Mouse (Mus musculus) neural tube, embryonic 13.5 days (tissue): Measurements from ENCODE around the gene Sec13. TPM values are rescaled to one million over a fixed set of nuclear protein-coding genes. Genes with fewer than 3 reads are reported as not detected.
A peak's percentile ranks its signal among the peaks of the same experiment; 100 is the strongest.

Source experiments
- ATAC-seq: fragments of 200-750 bp; cut with Nextera tagmentation; 2 replicates; pipeline ENCODE4 v1.8.0; 2017; ENCODE audit warnings: low read depth, mild to moderate bottlenecking, moderate TSS enrichment, moderate library complexity
- H3K27ac ChIP-seq: fragments of 300-500 bp; sonication (generic); replicated peaks from 2 replicates; pipeline ENCODE4 v1.5.1; 2015; ENCODE audit warnings: moderate library complexity, mild to moderate bottlenecking, inconsistent platforms
- H3K27me3 ChIP-seq: fragments of 300-500 bp; sonication (generic); 2 replicates; pipeline ENCODE4 v1.6.1; 2015; ENCODE audit warnings: mild to moderate bottlenecking, inconsistent platforms
- H3K36me3 ChIP-seq: fragments of 300-500 bp; sonication (generic); 2 replicates; pipeline ENCODE4 v1.6.1; 2015; ENCODE audit warnings: mild to moderate bottlenecking, inconsistent platforms
- H3K4me1 ChIP-seq: fragments of 300-500 bp; sonication (generic); replicated peaks from 2 replicates; pipeline ENCODE4 v1.6.1; 2015; ENCODE audit warnings: inconsistent platforms
- H3K4me2 ChIP-seq: fragments of 300-500 bp; sonication (generic); 2 replicates; pipeline ENCODE4 v1.6.1; 2015; ENCODE audit warnings: inconsistent platforms, mild to moderate bottlenecking, moderate library complexity
- H3K4me3 ChIP-seq: fragments of 300-500 bp; sonication (generic); 2 replicates; pipeline ENCODE4 v1.5.1; 2015; ENCODE audit warnings: mild to moderate bottlenecking, inconsistent platforms
- H3K9ac ChIP-seq: fragments of 300-500 bp; sonication (generic); 2 replicates; pipeline ENCODE4 v1.6.1; 2015; ENCODE audit warnings: moderate library complexity, mild to moderate bottlenecking, inconsistent platforms
- H3K9me3 ChIP-seq: fragments of 300-500 bp; sonication (generic); 2 replicates; pipeline ENCODE4 v1.6.1; 2016; ENCODE audit warnings: inconsistent platforms
- WGBS: fragments of 180-500 bp; shearing (Covaris S2); methylation state at CpG from one replicate; pipeline ENCODE4 v1.1.7; 2015; 5-methylcytosine and 5-hydroxymethylcytosine counted together
- polyA plus RNA-seq: library from polyadenylated mRNA; unstranded; fragments of >200 nt; fragmentation: Nextera tagmentation; extraction: Ambion mirVana; gene quantifications from 2 replicates; pipeline ENCODE4 v1.2.1, GENCODE M21; 2015

Sec13 gene
- polyA plus RNA-seq, result 218 and 236 TPM in 2 replicates

DNA sequence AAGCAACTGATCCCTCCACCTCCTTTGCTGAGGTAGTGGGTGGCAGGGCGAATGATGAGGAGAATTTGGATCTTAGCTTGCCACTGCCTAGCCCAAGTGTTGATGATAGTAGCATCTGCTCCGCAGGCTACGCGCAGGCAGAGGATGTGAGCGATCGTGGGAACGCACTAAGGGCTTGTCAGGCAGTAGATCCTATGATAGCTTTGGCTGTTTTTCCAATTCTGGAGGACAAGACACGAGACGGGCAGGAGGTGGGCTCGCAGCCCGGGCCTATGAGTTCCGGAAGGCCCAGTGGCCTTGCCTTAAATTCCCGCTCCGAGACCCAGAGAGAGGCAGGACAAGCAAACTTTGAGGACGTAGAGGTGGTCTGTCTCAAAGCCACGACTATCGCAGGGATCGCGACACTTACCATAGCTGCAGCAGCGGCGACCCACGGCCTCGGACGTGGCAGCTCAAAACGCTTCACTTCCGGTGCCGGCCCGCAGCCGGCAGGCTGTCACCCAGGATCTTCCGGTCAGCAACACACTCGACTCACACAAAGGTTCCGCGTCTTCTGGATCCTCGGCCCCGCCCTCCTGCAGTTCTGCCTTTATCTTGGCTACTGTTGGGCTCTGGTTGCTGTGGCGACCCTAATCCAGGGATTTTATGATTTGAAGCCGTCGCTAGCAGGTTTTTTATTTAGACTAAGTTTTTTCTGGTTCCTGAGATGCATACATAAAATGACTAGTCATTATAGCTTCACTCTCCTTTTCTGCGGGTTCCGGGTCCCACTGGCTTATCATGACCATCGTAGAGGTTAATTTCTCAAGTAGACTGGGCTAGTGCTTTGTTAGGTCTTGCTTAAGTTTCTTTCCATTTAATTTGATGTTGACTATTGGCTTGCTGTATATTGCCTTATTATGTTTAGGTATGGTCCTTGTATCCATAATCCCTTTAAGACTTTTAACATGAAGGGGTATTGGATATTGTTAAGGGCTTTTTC lies at the start of gene Sec13:
Gene Sec13 (minus strand): TSS at position 508 of the 982 bp plus-strand sequence.
- 7% methylated on average over 41 of the region's 41 CpGs for WGBS
- Histone ChIP-seq H3K27ac (peak within 1 kb of the TSS; percentile 75), H3K27me3 (no peaks in the 10 kb centered on the region; the same call in 1 of the 2 replicates), H3K4me1 (peaks cover 20% of the 10 kb centered on the region), H3K4me2 (peak within 1 kb of the TSS; percentile 95), H3K4me3 (peak within 1 kb of the TSS; percentile 82), H3K9ac (peak within 1 kb of the TSS; percentile 91), H3K9me3 (no peaks in the 10 kb centered on the region), H3K36me3 (peaks cover 30% of the 10 kb centered on the region)
- peak; percentile 88 for ATAC-seq

GRCm38 (mm10) chr6:113787459-113787968 lies 47.0 kb upstream of the Sec13 start:
- Histone ChIP-seq H3K4me3 (no peak overlapping the region), H3K4me1 (peaks cover 14% of the 10 kb centered on the region), H3K9ac (no peak overlapping the region), H3K9me3 (no peaks in the 10 kb centered on the region), H3K36me3 (peaks cover 33% of the 10 kb centered on the region), H3K27me3 (no peaks in the 10 kb centered on the region), H3K27ac (peak overlapping the region; percentile 42; the same call in 1 of the 2 replicates), H3K4me2 (no peak overlapping the region)
- no peak for ATAC-seq
- WGBS, result 46% methylated on average over 6 of the region's 6 CpGs

GRCm38 (mm10) chr6:113785658-113786057 lies 45.1 kb upstream of the Sec13 start:
- Histone ChIP-seq H3K4me2 (no peak overlapping the region), H3K27ac (no peak overlapping the region), H3K36me3 (peaks cover 42% of the 10 kb centered on the region), H3K4me3 (no peak overlapping the region), H3K27me3 (no peaks in the 10 kb centered on the region), H3K9me3 (no peaks in the 10 kb centered on the region), H3K9ac (no peak overlapping the region), H3K4me1 (peaks cover 14% of the 10 kb centered on the region)
- no peak for ATAC-seq
- WGBS, result 84% methylated on average over 7 of the region's 7 CpGs

DNA sequence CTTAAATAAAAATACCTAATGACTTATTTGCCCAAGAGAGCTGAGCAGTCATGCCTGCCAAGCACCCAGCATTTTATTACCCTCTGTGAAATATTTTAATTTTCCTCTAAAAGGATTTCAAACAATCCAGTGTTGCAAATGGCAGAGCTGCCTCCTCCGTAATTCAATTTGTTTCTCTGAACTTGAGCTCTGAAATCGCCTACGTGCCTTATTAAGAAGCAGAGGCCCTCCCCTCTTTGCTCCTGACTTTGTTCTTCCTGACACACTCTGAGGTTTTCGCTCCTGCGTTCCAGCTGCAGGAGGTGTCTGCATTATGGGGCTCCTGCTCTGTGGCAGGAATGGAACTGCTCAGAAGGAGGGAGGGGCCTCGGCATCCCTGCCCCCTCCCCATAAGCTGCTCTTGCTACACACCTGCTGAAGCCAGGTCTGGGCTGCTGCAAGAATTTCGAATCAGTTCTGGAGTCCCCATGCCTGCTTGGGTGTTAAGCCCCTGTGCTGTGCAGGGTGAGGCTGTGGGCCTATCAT lies 37.7 kb upstream of the Sec13 start:
- H3K9ac ChIP-seq, result no peak overlapping the region
- H3K27me3 ChIP-seq, result no peaks in the 10 kb centered on the region
- ATAC-seq, result no peak
- WGBS, result 58% methylated on average over 7 of the region's 7 CpGs
- H3K4me2 ChIP-seq, result no peak overlapping the region
- no peak overlapping the region for H3K4me3 ChIP-seq
- H3K36me3 ChIP-seq, result peaks cover 40% of the 10 kb centered on the region
- H3K4me1 ChIP-seq, result 0 out of 2 replicates have a peak, but pooled peaks cover 7% of the 10 kb centered on the region
- H3K27ac ChIP-seq, result peak overlapping the region; percentile 33
- H3K9me3 ChIP-seq, result no peaks in the 10 kb centered on the region

DNA sequence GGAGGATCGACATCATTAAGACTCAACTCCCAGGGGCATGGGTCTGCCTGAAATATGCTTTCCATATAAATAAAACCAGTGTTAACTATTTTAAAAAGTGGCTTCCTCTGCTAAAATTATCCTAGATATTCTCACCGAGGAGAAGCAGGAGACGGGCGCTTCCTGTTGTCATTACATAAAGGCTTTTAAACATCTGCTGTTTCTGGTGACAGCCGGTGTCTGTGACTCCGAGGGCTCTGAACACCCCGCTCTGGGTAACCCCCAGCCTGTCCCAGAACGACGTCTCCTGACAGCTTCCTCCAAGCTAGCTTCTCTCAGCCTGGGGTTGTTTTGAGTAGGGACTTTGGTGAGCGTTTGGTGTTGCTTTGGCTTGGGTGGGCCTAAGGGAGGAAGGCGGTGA lies 28.3 kb upstream of the Sec13 start:
- no peak for ATAC-seq

GRCm38 (mm10) chr6:113761644-113762043 lies 21.1 kb upstream of the Sec13 start:
- WGBS, result 28% methylated on average over 7 of the region's 7 CpGs

More for the DNA sequence above, 28.3 kb upstream of the Sec13 start:
- H3K9me3 ChIP-seq, result no peaks in the 10 kb centered on the region
- WGBS, result 64% methylated on average over 11 of the region's 11 CpGs
- H3K4me1 ChIP-seq, result no peaks in the 10 kb centered on the region
- no peak overlapping the region for H3K27ac ChIP-seq
- no peak overlapping the region for H3K4me2 ChIP-seq
- H3K9ac ChIP-seq, result no peak overlapping the region
- H3K36me3 ChIP-seq, result peaks cover 37% of the 10 kb centered on the region
- no peaks in the 10 kb centered on the region for H3K27me3 ChIP-seq
- H3K4me3 ChIP-seq, result no peak overlapping the region

GRCm38 (mm10) chr6:113749119-113749685 lies 8.7 kb upstream of the Sec13 start:
- H3K27ac ChIP-seq, result no peak overlapping the region
- H3K4me2 ChIP-seq, result no peak overlapping the region
- no peak overlapping the region for H3K4me3 ChIP-seq
- H3K36me3 ChIP-seq, result peaks cover 46% of the 10 kb centered on the region
- H3K9ac ChIP-seq, result no peak overlapping the region
- no peaks in the 10 kb centered on the region for H3K9me3 ChIP-seq
- H3K27me3 ChIP-seq, result peaks cover 17% of the 10 kb centered on the region
- ATAC-seq, result no peak
- no peaks in the 10 kb centered on the region for H3K4me1 ChIP-seq
- WGBS, result 62% methylated on average over 17 of the region's 17 CpGs

More at GRCm38 (mm10) chr6:113761644-113762043, 21.1 kb upstream of the Sec13 start:
- Histone ChIP-seq H3K27me3 (peaks cover 10% of the 10 kb centered on the region; the same call in 1 of the 2 replicates), H3K4me2 (no peak overlapping the region), H3K36me3 (peaks cover 64% of the 10 kb centered on the region), H3K4me1 (no peaks in the 10 kb centered on the region), H3K27ac (no peak overlapping the region), H3K4me3 (no peak overlapping the region), H3K9ac (no peak overlapping the region), H3K9me3 (no peaks in the 10 kb centered on the region)
- peak; percentile 40; the same call in 1 of the 2 replicates for ATAC-seq

DNA sequence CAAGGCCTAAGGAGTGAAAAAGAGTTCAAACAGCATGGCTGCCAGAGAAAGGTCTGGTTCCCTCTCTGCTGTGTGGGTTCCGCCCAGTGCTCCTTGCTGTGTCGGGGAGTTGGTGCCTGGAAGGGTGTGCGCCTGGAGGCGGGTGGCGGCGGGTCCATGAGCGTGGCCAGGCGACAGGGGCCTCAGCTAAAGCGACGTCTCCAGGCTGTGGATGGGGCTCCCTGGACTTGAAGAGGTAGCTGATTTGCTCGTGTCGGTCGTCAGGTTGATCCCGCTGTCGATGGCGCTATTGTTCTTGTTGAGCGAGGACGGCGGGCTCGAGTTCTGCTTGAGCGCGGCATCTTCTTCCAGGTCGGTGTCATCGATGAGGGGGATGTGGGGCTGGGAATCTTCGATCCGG lies 7.8 kb upstream of the Sec13 start:
- peaks cover 17% of the 10 kb centered on the region for H3K27me3 ChIP-seq
- no peak overlapping the region for H3K27ac ChIP-seq
- peaks cover 37% of the 10 kb centered on the region for H3K36me3 ChIP-seq
- H3K4me1 ChIP-seq, result no peaks in the 10 kb centered on the region
- 34% methylated on average over 26 of the region's 26 CpGs for WGBS
- 0 out of 2 replicates have a peak overlapping the region, but pooled peaks have one; percentile 1 for H3K4me2 ChIP-seq
- H3K9me3 ChIP-seq, result no peaks in the 10 kb centered on the region
- H3K4me3 ChIP-seq, result no peak overlapping the region
- ATAC-seq, result no peak
- no peak overlapping the region for H3K9ac ChIP-seq

DNA sequence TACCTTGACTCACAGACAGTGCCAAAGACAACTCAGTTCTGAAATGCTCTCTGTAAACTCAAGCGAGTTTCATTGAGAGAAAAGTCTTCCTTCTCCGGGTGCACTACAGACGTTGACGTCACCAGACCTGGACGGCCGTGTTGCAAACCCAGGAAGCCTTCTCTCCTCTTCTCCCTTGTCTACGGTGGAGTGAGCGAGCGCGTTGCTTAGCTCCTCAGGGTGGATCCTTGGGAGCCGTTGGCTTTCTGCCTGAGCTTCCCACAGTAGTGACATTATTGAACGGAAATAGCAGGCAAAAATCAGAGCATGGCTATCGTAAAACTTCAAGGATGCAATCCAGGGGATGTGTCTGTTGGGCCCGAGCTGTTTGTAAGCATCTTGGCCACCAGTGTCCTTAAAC lies 6.7 kb upstream of the Sec13 start:
- H3K9me3 ChIP-seq, result no peaks in the 10 kb centered on the region
- 87% methylated on average over 14 of the region's 14 CpGs for WGBS
- H3K27ac ChIP-seq, result no peak overlapping the region

DNA sequence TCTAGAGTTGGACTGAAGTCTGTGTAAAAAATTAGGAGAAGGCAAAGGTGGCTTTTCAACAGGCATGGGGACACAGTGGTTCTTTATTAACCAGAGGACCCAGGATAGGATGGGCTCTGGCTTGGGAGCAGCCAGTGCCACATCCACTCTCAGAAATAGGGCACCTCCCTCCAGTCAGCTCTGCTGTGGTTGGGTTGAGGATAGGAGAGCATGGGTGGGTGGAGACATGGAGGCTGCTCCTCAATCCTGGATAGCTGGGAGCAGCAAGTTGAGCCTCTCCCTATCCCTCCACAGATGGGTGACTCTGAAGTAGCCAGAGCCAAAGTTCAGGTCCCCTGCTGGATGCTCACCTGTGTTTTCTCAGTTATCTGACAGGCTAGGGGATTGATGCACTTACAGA lies 4.6 kb upstream of the Sec13 start:
- Histone ChIP-seq H3K9me3 (no peaks in the 10 kb centered on the region), H3K27ac (no peak overlapping the region), H3K4me2 (no peak overlapping the region), H3K27me3 (peaks cover 15% of the 10 kb centered on the region), H3K36me3 (peaks cover 15% of the 10 kb centered on the region; the same call in 1 of the 2 replicates), H3K4me3 (no peak overlapping the region), H3K9ac (no peak overlapping the region), H3K4me1 (peaks cover 4% of the 10 kb centered on the region)
- ATAC-seq, result no peak

More for the DNA sequence above, 6.7 kb upstream of the Sec13 start:
- no peaks in the 10 kb centered on the region for H3K4me1 ChIP-seq
- H3K36me3 ChIP-seq, result peaks cover 28% of the 10 kb centered on the region
- no peak for ATAC-seq
- H3K27me3 ChIP-seq, result peaks cover 17% of the 10 kb centered on the region
- no peak overlapping the region for H3K9ac ChIP-seq
- no peak overlapping the region for H3K4me3 ChIP-seq
- no peak overlapping the region for H3K4me2 ChIP-seq

GRCm38 (mm10) chr6:113743111-113743510 lies 2.6 kb upstream of the Sec13 start:
- H3K4me2 ChIP-seq, result no peak overlapping the region
- H3K9me3 ChIP-seq, result no peaks in the 10 kb centered on the region
- H3K36me3 ChIP-seq, result peaks cover 14% of the 10 kb centered on the region; the same call in 1 of the 2 replicates
- H3K27ac ChIP-seq, result no peak overlapping the region
- no peak overlapping the region for H3K4me3 ChIP-seq
- no peak overlapping the region for H3K9ac ChIP-seq
- ATAC-seq, result no peak
- WGBS, result 61% methylated on average over 1 of the region's 1 CpGs
- peaks cover 20% of the 10 kb centered on the region for H3K4me1 ChIP-seq
- H3K27me3 ChIP-seq, result no peaks in the 10 kb centered on the region; the same call in 1 of the 2 replicates

DNA sequence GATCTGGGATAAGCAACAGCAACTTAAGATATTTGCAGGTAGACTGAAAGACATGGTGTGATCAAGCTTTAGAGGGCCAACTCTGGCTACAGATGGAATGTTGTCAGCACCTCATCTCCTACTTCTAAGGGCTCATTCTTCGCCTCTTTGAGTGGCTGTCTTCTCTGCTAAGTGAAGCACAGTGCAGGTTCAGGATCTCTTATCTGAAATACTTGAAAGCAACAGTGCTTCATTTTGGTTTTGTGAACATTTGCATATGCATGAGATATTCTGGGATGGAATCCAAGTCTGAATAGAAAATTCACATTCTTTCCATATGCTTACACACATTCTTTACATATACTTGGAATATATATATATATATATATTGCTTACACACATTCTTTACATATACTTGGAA lies 1.8 kb upstream of the Sec13 start:
- Histone ChIP-seq H3K9ac (no peak overlapping the region), H3K27ac (no peak overlapping the region), H3K36me3 (peaks cover 16% of the 10 kb centered on the region), H3K4me3 (no peak overlapping the region), H3K4me2 (no peak overlapping the region), H3K27me3 (no peaks in the 10 kb centered on the region; the same call in 1 of the 2 replicates), H3K9me3 (no peaks in the 10 kb centered on the region), H3K4me1 (peaks cover 20% of the 10 kb centered on the region)
- WGBS, result 77% methylated on average over 1 of the region's 1 CpGs
- ATAC-seq, result no peak
